Mouse (Mus musculus): ENCODE data around the gene Lipt2. TPM values are rescaled to one million over a fixed set of nuclear protein-coding genes. Genes with fewer than 3 reads are reported as not detected.

The Lipt2 gene
- total and polyA plus RNA-seq, 2 experiments, result 3.8 to 5.2 TPM

DNA sequence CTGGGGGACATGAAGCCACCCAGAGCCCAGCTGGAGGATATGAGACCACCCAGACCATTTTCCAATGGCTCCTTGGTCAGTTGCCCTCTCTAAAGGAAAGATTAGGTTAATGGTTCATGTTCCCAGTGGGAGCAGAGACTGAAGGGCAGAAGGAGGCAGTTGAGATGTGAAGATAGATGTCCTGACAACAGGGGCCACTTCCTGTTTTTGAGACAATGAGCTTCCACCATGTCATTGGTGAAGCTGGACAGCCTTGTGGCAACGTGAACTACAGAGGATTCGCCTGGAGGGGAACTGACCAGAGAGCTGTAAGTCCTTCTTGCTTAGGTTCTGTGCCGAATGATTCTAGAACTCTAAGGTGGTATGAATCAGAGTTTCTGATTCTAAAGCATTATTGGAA, 17.2 kb downstream of the Lipt2 start, which contains the start of gene Kcne3:
Kcne3 (plus strand) TSS at position 234 of the 400 bp plus-strand sequence.
- peak; percentile 17 for DNase-seq (ENCODE audit: extremely low read depth, low read depth, low spot score)
- Histone ChIP-seq H3K27me3 (ENCODE audit: control insufficient read depth, insufficient read depth, low read length) (peaks cover 2% of the 10 kb centered on the region; the same call in 1 of the 2 replicates), H3K79me2 (ENCODE audit: control insufficient read depth, insufficient read depth, low read length) (no peaks in the 10 kb centered on the region), H3K9ac (ENCODE audit: low read depth, low read length) (no peak within 1 kb of the TSS), H3K36me3 (ENCODE audit: control insufficient read depth, insufficient read depth, low read length) (no peaks in the 10 kb centered on the region), H3K27ac (replicated peaks; ENCODE audit: insufficient read depth, low read depth, low read length) (no peak within 1 kb of the TSS), H3K4me1 (ENCODE audit: control insufficient read depth, insufficient read depth, low read length) (no peaks in the 10 kb centered on the region), H3K4me3 (ENCODE audit: insufficient read depth, low read depth, low read length) (no peak within 1 kb of the TSS)
- no peak for TF ChIP-seq POLR2A (IDR thresholded peaks at IDR 0.05; ENCODE audit: extremely low read depth, insufficient read depth, low read length)
- WGBS, result 82% methylated on average over 3 of the region's 3 CpGs

DNA sequence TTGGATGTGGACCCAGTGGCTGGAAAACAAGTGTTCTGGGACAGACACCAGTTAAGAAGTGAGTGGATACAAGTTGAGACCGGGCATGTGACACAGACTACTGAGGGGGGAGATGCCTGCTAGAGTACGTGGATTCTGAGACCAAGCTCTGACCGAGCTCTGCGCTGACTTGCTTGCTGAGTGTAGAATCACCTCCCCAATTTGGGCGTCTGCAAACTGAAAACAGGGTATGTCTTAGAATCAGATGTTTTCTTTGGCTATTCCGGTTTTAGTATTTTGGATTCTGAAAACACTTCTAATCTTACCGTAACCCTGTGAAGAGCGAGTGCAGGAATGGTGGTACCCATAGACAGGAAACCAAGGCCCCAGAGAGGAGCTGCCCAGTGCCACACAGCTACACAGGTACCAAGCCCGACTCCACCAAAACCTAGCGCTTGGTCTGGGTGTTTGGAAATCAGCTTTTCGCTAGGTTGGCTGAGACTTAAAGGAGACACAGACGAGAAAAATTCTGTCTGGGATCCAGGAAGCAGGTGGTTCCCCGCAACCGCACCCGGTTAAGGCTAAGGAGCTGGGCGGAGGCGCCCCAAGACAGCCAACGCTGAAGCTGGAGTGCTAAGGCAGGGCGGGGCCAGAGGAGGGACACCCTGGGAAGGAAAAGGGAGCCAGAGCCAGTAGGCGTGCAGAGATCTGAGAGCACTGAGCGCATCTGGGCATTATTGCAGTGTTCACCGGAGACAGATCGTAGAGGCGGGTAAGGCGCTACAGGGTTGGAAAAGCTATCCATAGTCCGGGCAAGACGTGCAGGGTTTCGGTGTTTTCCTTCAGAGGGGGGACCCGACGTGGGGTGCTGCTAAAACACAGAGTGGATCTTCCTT, 19.2 kb downstream of the Lipt2 start:
- peak overlapping the region; percentile 6 for H3K4me3 ChIP-seq (ENCODE audit: insufficient read depth, low read depth, low read length)
- no peaks in the 10 kb centered on the region for H3K36me3 ChIP-seq (ENCODE audit: control insufficient read depth, insufficient read depth, low read length)
- no peak for DNase-seq (ENCODE audit: extremely low read depth, low read depth, low spot score)
- WGBS, result 19% methylated on average over 30 of the region's 30 CpGs
- H3K4me1 ChIP-seq (ENCODE audit: control insufficient read depth, insufficient read depth, low read length), result no peaks in the 10 kb centered on the region
- no peak overlapping the region for H3K27ac ChIP-seq (replicated peaks; ENCODE audit: insufficient read depth, low read depth, low read length)
- peaks cover 2% of the 10 kb centered on the region; the same call in 1 of the 2 replicates for H3K27me3 ChIP-seq (ENCODE audit: control insufficient read depth, insufficient read depth, low read length)
- H3K79me2 ChIP-seq (ENCODE audit: control insufficient read depth, insufficient read depth, low read length), result no peaks in the 10 kb centered on the region
- peak overlapping the region; percentile 9; the same call in 1 of the 2 replicates for H3K9ac ChIP-seq (ENCODE audit: low read depth, low read length)
- no peak for TF ChIP-seq CTCF (IDR thresholded peaks at IDR 0.05; ENCODE audit: low read depth, low read length)
- TF ChIP-seq POLR2A (IDR thresholded peaks at IDR 0.05; ENCODE audit: extremely low read depth, insufficient read depth, low read length), result no peak

DNA sequence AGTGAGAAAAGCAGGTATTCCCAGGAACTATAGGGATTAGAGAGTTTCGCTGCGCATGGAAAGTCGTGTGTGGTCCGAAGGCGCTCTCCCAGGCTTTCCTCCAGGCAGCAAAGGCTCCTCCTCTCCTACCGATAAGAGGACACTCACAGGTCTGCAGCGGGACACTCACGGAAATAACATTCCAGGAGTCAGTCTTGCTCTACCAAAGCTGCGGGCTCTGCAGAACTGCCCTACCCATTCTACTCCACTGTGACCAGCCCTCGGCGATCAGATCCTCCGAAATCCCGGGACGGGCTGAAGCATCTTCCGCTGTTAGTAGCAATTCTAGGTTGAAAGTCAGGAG, 19.8 kb downstream of the Lipt2 start:
- H3K4me1 ChIP-seq (ENCODE audit: control insufficient read depth, insufficient read depth, low read length), result no peaks in the 10 kb centered on the region
- H3K9ac ChIP-seq (ENCODE audit: low read depth, low read length), result no peak overlapping the region
- no peaks in the 10 kb centered on the region for H3K36me3 ChIP-seq (ENCODE audit: control insufficient read depth, insufficient read depth, low read length)
- 5% methylated on average over 15 of the region's 15 CpGs for WGBS
- H3K27me3 ChIP-seq (ENCODE audit: control insufficient read depth, insufficient read depth, low read length), result peaks cover 2% of the 10 kb centered on the region; the same call in 1 of the 2 replicates
- H3K4me3 ChIP-seq (ENCODE audit: insufficient read depth, low read depth, low read length), result peak overlapping the region; percentile 6; the same call in 1 of the 2 replicates
- no peak for DNase-seq (ENCODE audit: extremely low read depth, low read depth, low spot score)
- TF ChIP-seq POLR2A (IDR thresholded peaks at IDR 0.05; ENCODE audit: extremely low read depth, insufficient read depth, low read length) (no peak), CTCF (IDR thresholded peaks at IDR 0.05; ENCODE audit: low read depth, low read length) (no peak)
- H3K79me2 ChIP-seq (ENCODE audit: control insufficient read depth, insufficient read depth, low read length), result no peaks in the 10 kb centered on the region
- H3K27ac ChIP-seq (replicated peaks; ENCODE audit: insufficient read depth, low read depth, low read length), result no peak overlapping the region

DNA sequence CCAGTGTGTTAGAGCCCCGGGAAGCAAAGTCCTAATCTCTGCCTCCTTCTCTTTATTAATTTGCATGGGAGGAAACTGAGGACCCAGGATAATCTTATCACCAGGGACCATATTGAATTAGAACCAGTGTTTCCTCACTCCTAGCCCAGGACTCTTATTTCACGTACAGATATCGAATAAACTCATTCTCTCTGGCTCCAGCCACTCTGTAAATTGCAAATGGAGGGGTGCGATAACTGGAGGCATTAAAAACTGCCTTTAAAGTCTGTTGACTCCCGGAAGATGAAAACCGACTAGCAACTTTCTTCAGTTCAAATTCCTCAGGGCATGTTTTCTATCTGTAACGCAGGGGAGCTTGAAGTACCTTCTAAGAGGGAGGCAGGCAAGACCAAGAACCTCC, 20.3 kb downstream of the Lipt2 start:
- no peak overlapping the region for H3K9ac ChIP-seq (ENCODE audit: low read depth, low read length)
- no peak overlapping the region for H3K27ac ChIP-seq (replicated peaks; ENCODE audit: insufficient read depth, low read depth, low read length)
- no peak overlapping the region for H3K4me3 ChIP-seq (ENCODE audit: insufficient read depth, low read depth, low read length)
- WGBS, result 62% methylated on average over 7 of the region's 7 CpGs
- peaks cover 2% of the 10 kb centered on the region; the same call in 1 of the 2 replicates for H3K27me3 ChIP-seq (ENCODE audit: control insufficient read depth, insufficient read depth, low read length)
- no peaks in the 10 kb centered on the region for H3K36me3 ChIP-seq (ENCODE audit: control insufficient read depth, insufficient read depth, low read length)
- no peaks in the 10 kb centered on the region for H3K4me1 ChIP-seq (ENCODE audit: control insufficient read depth, insufficient read depth, low read length)
- TF ChIP-seq CTCF (IDR thresholded peaks at IDR 0.05; ENCODE audit: low read depth, low read length) (no peak), POLR2A (IDR thresholded peaks at IDR 0.05; ENCODE audit: extremely low read depth, insufficient read depth, low read length) (no peak)
- DNase-seq (ENCODE audit: extremely low read depth, low read depth, low spot score), result no peak
- no peaks in the 10 kb centered on the region for H3K79me2 ChIP-seq (ENCODE audit: control insufficient read depth, insufficient read depth, low read length)

- Histone ChIP-seq H3K4me1 (ENCODE audit: control insufficient read depth, insufficient read depth, low read length) (no peaks in the 10 kb centered on the region), H3K27me3 (ENCODE audit: control insufficient read depth, insufficient read depth, low read length) (peaks cover 2% of the 10 kb centered on the region; the same call in 1 of the 2 replicates), H3K4me3 (ENCODE audit: insufficient read depth, low read depth, low read length) (no peak overlapping the region), H3K27ac (replicated peaks; ENCODE audit: insufficient read depth, low read depth, low read length) (no peak overlapping the region), H3K36me3 (ENCODE audit: control insufficient read depth, insufficient read depth, low read length) (no peaks in the 10 kb centered on the region), H3K79me2 (ENCODE audit: control insufficient read depth, insufficient read depth, low read length) (no peaks in the 10 kb centered on the region), H3K9ac (ENCODE audit: low read depth, low read length) (no peak overlapping the region)
- WGBS, result 56% methylated on average over 7 of the region's 7 CpGs
- DNase-seq (ENCODE audit: extremely low read depth, low read depth, low spot score), result no peak
- TF ChIP-seq CTCF (IDR thresholded peaks at IDR 0.05; ENCODE audit: low read depth, low read length), result no peak
- no peak for TF ChIP-seq POLR2A (IDR thresholded peaks at IDR 0.05; ENCODE audit: extremely low read depth, insufficient read depth, low read length)
Observed at GRCm38 (mm10) chr7:100179836-100180407, 20.8 kb downstream of the Lipt2 start.
